Mouse (Mus musculus) E14TG2a.4 (cell line): ENCODE data around the gene Cnnm2.

ENCODE experiments used
- CTCF ChIP-seq: conservative IDR thresholded peaks from 2 replicates; pipeline ENCODE4 v1.5.1; 2014; ENCODE audit warnings: low read length
- NANOG ChIP-seq: IDR thresholded peaks from 2 replicates; pipeline ENCODE4 v1.6.1; 2014; ENCODE audit warnings: borderline replicate concordance, low read length, mixed read lengths
- POU5F1 ChIP-seq: IDR thresholded peaks from 2 replicates; pipeline ENCODE4 v1.6.1; 2014; ENCODE audit warnings: low read length, borderline replicate concordance

DNA sequence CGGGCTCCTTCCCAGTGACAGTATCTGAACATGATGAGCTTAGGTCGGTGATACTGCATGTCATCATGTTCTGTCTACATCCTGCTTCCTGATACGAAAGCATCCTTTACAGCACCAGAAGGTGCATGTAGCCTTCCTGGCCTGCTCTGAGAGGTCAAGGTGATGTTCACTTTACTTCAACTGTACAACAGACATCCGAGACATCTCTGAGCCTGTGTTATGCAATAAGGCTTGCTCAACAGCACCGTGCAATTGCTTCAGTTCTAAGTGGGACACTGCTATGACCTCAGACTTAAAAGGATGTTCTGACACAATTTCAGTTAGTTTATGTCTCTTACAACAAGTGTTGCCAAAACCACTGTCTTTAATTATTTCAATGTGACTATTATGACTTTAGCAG, 139.9 kb downstream of the Cnnm2 start:
- TF ChIP-seq CTCF (no peak), POU5F1 (no peak), NANOG (no peak)
